Mouse (Mus musculus) embryonic fibroblast, embryonic 13.5 days (primary cell): ENCODE measurements at regions not wholly inside any gene's neighbourhood (a gene's known extent, or its start where the extent isn't known, plus 50 kb on each side); places are given as distances from the start of the nearest gene placed in this dataset.

Source experiments
- CTCF ChIP-seq: IDR thresholded peaks from 2 replicates; pipeline ENCODE4 v1.5.1; 2011; ENCODE audit warnings: mild to moderate bottlenecking, control low read depth, low read length, moderate library complexity, borderline replicate concordance; ENCODE audit not compliant: insufficient read depth
- POLR2A ChIP-seq: IDR thresholded peaks from 2 replicates; pipeline ENCODE4 v1.6.1; 2011; ENCODE audit warnings: low read depth, mild to moderate bottlenecking, control low read depth, low read length, moderate library complexity

DNA sequence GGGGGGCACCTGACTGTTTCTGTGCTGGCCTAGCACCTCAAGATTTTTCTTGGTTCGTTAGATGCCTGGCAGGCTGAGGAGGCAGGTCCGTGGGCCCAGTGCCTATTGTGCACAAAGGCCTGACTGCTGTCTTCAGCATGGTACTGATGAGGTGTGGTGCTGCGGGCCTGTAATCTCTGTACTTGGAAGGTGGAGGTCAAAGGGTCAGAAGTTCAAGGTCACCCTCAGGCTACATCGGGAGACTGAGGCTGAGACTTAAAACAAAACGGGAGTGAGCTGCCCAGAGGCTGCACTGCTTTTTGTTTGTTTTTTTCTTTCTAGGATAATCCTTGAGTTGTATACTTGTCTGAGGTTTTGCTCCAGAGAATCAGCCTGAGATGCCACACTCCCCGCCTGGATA, 234.4 kb downstream of the Sipa1l2 start:
- TF ChIP-seq POLR2A (no peak), CTCF (no peak)
